In the genomic region with DNA sequence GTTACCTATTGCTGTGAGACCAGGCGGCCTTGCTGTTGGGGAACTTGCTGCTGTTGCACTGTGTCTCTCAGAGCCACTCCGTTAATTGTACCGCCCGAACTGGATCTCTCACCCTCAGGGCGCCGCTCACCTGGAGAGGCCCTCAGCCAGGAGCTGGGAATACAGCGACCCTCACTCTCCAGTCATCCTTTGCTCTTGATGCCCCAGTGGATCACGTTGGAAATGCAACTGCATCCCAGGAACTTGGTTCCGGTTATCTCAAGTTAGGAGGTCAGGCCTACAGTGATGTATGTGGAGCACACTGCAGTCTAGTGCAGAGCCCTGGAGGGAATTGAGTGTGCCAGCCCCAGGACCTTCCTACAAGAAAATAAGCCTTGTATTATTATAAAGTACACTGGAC, we compare ENCODE assay signal across 23 mouse cellular contexts. TPM values are rescaled to one million over a fixed set of nuclear protein-coding genes. Genes with fewer than 3 reads are reported as not detected.
DNase-seq lines count a peak whose midpoint lies in the region; ATAC-seq and TF ChIP-seq lines count a peak whose summit lies in the region.
"Had no signal": no experiment of that assay in that cellular context is flagged by ENCODE, and none has a peak within 500 bp of the region (broad histone marks: within the 10 kb centered on the region; RNA-seq: fewer than 3 reads in every experiment).

No protein-coding gene starts in this region.

- H3K27me3 ChIP-seq in E14TG2a.4 (ENCODE audit: insufficient read depth, low read length) = no peaks in the 10 kb centered on the region
- H3K27me3 ChIP-seq in intestine, embryonic 15.5 days (replicated peaks) = no peaks in the 10 kb centered on the region
- H3K27me3 ChIP-seq: CH12.LX; embryonic facial prominence, embryonic 13.5 days; embryonic facial prominence, embryonic 15.5 days; forebrain, embryonic 13.5 days; forebrain, embryonic 15.5 days had no signal

- peak; percentile 19; the same call in 1 of the 2 replicates for TF ChIP-seq CTCF in E14TG2a.4 (conservative IDR thresholded peaks at IDR 0.05; ENCODE audit: low read length)

- H3K36me3 ChIP-seq in E14TG2a.4 (ENCODE audit: insufficient read depth, low read length) = no peaks in the 10 kb centered on the region
- H3K36me3 ChIP-seq in intestine, embryonic 15.5 days = no peaks in the 10 kb centered on the region
- H3K36me3 ChIP-seq: embryonic facial prominence, embryonic 13.5 days; embryonic facial prominence, embryonic 15.5 days; forebrain, embryonic 15.5 days had no signal

- no peak for ATAC-seq in intestine, embryonic 15.5 days
- ATAC-seq: CD4-positive, CD25-positive, alpha-beta regulatory T cell, adult 4 months; forebrain, embryonic 13.5 days; forebrain, embryonic 15.5 days; forebrain, postnatal 0 days had no signal

- H3K4me3 ChIP-seq in E14TG2a.4 (replicated peaks; ENCODE audit: low read length) = no peak overlapping the region
- no peak overlapping the region for H3K4me3 ChIP-seq in intestine, embryonic 15.5 days (replicated peaks)
- H3K4me3 ChIP-seq: embryonic facial prominence, embryonic 13.5 days; embryonic facial prominence, embryonic 15.5 days; erythroblast, embryonic 14.5 days; forebrain, embryonic 13.5 days; forebrain, embryonic 15.5 days had no signal

- 60% methylated on average over 9 of the region's 9 CpGs for WGBS in intestine, embryonic 15.5 days

- H3K4me2 ChIP-seq in intestine, embryonic 15.5 days (replicated peaks) = no peak overlapping the region
- H3K4me2 ChIP-seq: embryonic facial prominence, embryonic 13.5 days; embryonic facial prominence, embryonic 15.5 days; forebrain, embryonic 13.5 days; forebrain, embryonic 15.5 days had no signal

- no peak overlapping the region for H3K9ac ChIP-seq in intestine, embryonic 15.5 days
- H3K9ac ChIP-seq: embryonic facial prominence, embryonic 13.5 days; embryonic facial prominence, embryonic 15.5 days; forebrain, embryonic 13.5 days; forebrain, embryonic 15.5 days; forebrain, postnatal 0 days had no signal

- no peaks in the 10 kb centered on the region for H3K9me3 ChIP-seq in E14TG2a.4 (ENCODE audit: low read length)
- H3K9me3 ChIP-seq in intestine, embryonic 15.5 days = no peaks in the 10 kb centered on the region
- H3K9me3 ChIP-seq: embryonic facial prominence, embryonic 13.5 days; embryonic facial prominence, embryonic 15.5 days; forebrain, embryonic 13.5 days; forebrain, embryonic 15.5 days had no signal

- DNase-seq in ES-CJ7 (ENCODE audit: low read depth, low spot score) (peak; percentile 69), ZHBTc4 (ENCODE audit: low read depth, low spot score) (peak; percentile 71)
- no peak for DNase-seq in cerebellum, adult 8-10 months
- DNase-seq: adrenal gland, adult 8-10 months; adrenal gland, postnatal 14 days; adrenal gland, postnatal 36 days; B cell, adult 2 months; cerebellum, adult 11-12 months; cerebellum, adult 2 months; cerebellum, adult 9-11 months; cerebellum, postnatal 14 days; cerebellum, postnatal 36 days; embryo, embryonic 11 days; forebrain, postnatal 0 days had no signal

- H3K27ac ChIP-seq in intestine, embryonic 15.5 days = no peak overlapping the region
- H3K27ac ChIP-seq: embryonic facial prominence, embryonic 13.5 days; embryonic facial prominence, embryonic 15.5 days; forebrain, embryonic 13.5 days; forebrain, embryonic 15.5 days had no signal

- H3K4me1 ChIP-seq in E14TG2a.4 (replicated peaks; ENCODE audit: low read depth, low read length) = peaks cover 9% of the 10 kb centered on the region
- H3K4me1 ChIP-seq in intestine, embryonic 15.5 days (replicated peaks) = no peaks in the 10 kb centered on the region
- H3K4me1 ChIP-seq: embryonic facial prominence, embryonic 13.5 days; embryonic facial prominence, embryonic 15.5 days; forebrain, embryonic 13.5 days; forebrain, embryonic 15.5 days had no signal

RNA-seq across cellular contexts. Expression of a gene that starts 10.6 kb away (rescaled TPM):
- polyA plus RNA-seq in intestine, embryonic 15.5 days (2015; fragmentation: Nextera tagmentation; extraction: Ambion mirVana) = 506 and 511 TPM in 2 replicates

RNA-seq across cellular contexts. Expression of a gene that starts 33.3 kb away (rescaled TPM):
- 0.65 and 0.69 TPM in 2 replicates for polyA plus RNA-seq in intestine, embryonic 15.5 days (2015; fragmentation: Nextera tagmentation; extraction: Ambion mirVana)
- polyA plus RNA-seq: CD4-positive, CD25-positive, alpha-beta regulatory T cell, adult 4 months; erythroblast, embryonic 14.5 days had no signal

RNA-seq across cellular contexts. Expression of a gene that starts 44.6 kb away (rescaled TPM):
- 8.8 TPM in 2 replicates for polyA plus RNA-seq in intestine, embryonic 15.5 days (2015; fragmentation: Nextera tagmentation; extraction: Ambion mirVana)
